Mouse (Mus musculus) T-helper 2 cell (primary cell): Measurements from ENCODE around the gene Fsip2.

Experiments
- in situ Hi-C: fragments of 300-600 bp; cut with MboI, MseI; formaldehyde crosslinking; loops from one replicate; pipeline ENCODE4 v1.15.1; 2025; ENCODE audit warnings: high pct_unique_total_duplicates

The Fsip2 gene

DNA sequence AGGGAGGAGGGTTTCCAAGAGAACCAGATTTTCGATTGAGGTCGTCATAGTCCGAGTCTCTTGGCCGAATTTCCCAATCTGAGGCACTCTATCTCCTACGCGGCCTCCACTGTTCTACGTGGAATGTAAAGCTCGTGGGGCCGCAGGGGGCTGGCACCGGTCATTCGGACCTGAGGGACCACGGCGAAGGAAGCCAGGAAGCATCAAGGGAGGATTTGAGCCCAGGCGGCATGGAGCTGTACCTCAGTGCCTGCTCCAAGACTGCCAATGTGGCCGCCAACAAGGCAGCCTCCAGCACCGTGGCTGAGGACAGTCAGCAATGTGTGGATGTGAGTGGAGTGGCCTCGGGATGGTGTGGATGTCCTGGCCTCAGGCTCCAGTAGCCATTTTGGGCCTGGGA, at the start of gene Fsip2:
Gene Fsip2 (plus strand): TSS at position 163 of the 400 bp plus-strand sequence.
- in situ Hi-C loops: no loop called here

DNA sequence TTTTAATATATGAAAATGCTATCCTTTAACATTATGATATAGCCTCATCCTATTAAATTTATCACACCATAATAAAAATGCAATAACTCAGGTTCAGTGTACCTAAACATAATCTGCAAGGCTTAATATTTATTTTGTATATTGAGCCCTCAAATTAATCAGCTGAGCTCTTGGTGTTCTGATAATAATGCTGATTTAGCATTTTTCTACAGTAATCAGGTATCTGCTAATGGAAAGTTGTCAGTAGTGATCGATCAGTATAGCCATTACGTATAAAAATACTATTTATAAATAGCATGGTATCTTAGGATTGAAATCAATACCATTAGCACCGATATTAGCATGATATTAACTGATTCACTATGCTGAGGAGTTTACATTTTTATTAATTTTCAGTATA, 20.0 kb downstream of the Fsip2 start:
- in situ Hi-C loops: loop anchor here (10.0 kb wide), 1 partner anchor 1219 kb away; no protein-coding TSS in a partner anchor

DNA sequence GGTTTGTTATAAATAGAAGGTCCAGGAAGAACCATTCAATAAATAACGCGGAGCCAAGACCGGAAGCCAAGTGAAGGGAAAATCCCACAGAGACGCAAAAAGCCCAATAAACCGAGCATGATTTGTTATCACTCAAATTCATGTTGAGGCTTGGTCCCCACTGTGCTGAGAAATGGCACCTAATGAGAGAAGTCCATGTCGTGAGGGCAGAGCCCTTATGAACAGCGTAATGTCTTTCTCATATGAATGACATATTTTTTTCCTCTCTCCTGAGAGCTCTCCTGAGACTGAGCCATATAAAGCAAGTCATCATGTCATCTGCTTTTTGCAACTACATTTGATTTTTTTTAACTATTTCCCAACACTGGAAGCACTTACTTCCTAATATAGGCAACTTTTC, 82.4 kb downstream of the Fsip2 start:
- in situ Hi-C loops: no loop called here

DNA sequence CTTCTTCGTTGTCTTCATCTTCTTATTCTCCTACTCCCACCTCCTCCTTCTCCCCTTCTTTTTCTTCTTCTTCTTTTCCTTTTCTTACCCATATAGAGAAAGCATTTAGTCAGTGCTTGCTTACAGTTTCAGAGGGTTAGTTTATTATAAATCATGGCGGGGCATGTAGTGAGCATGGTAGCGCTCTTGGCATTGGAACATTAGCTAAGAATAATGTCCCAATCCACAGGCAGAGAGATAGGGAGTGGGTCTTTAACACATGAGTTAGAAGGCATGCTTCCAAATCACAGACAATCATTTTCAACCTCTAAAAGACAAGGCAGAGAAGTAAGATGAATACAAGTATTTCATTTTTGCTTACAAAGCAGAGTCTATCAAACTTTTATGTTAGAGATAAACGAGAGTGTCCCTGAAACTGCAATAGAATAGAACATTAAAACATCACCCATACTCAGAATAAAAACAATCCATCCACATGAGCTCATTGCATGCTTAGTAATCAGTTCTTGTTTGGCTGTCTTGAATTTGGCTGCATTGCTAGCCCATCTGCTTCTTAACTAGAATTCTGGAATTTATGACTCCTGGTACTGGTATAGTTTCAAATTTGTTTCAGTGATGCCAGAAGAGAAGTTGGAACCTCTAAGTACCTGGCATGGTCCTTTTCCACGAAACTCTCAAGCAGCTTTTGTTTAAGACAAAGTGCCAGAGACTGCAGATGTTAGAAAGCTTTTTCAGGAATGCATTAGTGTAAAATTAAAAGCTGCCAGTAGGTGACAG, 109.7 kb downstream of the Fsip2 start:
- in situ Hi-C loops: no loop called here
